Mouse (Mus musculus) T-cell, adult 66 days (primary cell): ENCODE data around the gene Pafah2. TPM values are rescaled to one million over a fixed set of nuclear protein-coding genes. Genes with fewer than 3 reads are reported as not detected.

Experiments used
- total RNA-seq, 2 experiments: library from RNA; stranded (reverse); gene quantifications; 3 replicates in 1 of 2; 4 replicates in 1 of 2; pipeline ENCODE4 v1.2.4; 2023

Pafah2 gene
- total RNA-seq, result 1 to 10 TPM; 2.6 to 3.2 TPM

GRCm38 (mm10) chr4:134395977-134396825 lies at the start of gene Pafah2:
Gene Pafah2 (plus strand): TSS chr4:134396320.

GRCm38 (mm10) chr4:134383750-134384149 lies 12.4 kb upstream of the Pafah2 start, which contains the start of gene Extl1:
Gene Extl1 (minus strand): TSS chr4:134383850.

DNA sequence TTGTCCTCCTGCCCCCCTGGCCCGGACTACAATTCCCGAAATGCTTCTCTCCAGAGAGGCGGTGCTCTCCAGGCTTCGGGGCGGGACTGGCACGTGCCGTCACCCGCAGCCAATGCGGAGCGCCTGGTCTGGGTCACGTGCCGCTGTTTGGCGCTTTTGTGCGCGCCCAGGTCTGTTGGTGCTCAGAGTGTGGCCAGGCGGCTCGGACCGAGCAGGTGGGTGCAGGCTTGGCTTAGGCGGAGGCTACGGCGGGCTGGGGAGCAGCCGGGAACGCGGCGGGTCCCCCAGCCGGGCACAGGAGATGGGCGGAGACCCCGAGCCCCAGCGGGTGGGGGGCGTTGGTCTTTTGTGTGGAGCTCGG lies 72.1 kb downstream of the Pafah2 start, which contains the start of gene Stmn1:
Gene Stmn1 (plus strand): TSS at position 106 of the 361 bp plus-strand sequence.

Other genes with a start within 250 kb of the Pafah2 start
- 10 to 100 TPM; 30.8 to 34.0 TPM for gene Cep85, start 209.2 kb upstream of the Pafah2 start, total RNA-seq
- not detected for gene Gm7534, start 193.3 kb upstream of the Pafah2 start, total RNA-seq
- not detected for gene Catsper4, start 168.9 kb upstream of the Pafah2 start, total RNA-seq
- 1 to 10 TPM in 1 of 2 experiments, under 1 TPM in 1; 0.24 to 1.1 TPM for gene Cnksr1, start 157.9 kb upstream of the Pafah2 start, total RNA-seq
- gene E130218I03Rik, start 152.7 kb upstream of the Pafah2 start, total RNA-seq, result not detected
- gene Zfp593, start 150.7 kb upstream of the Pafah2 start, total RNA-seq, result 10 to 100 TPM; 23.5 to 25.1 TPM
- gene Gm30191, start 149.4 kb upstream of the Pafah2 start, total RNA-seq, result not detected
- gene Grrp1, start 142.2 kb upstream of the Pafah2 start, total RNA-seq, result not detected
- gene Pdik1l, start 108.4 kb upstream of the Pafah2 start, total RNA-seq, result 10 to 100 TPM; 13.4 to 15.6 TPM
- not detected for gene Trim63, start 81.2 kb upstream of the Pafah2 start, total RNA-seq
- not detected for gene Slc30a2, start 53.1 kb upstream of the Pafah2 start, total RNA-seq
- gene Extl1, start 12.5 kb upstream of the Pafah2 start, total RNA-seq, result not detected
- 10 to 100 TPM; 32.6 to 50.9 TPM for gene Stmn1, start 72.0 kb downstream of the Pafah2 start, total RNA-seq
- gene Paqr7, start 100.4 kb downstream of the Pafah2 start, total RNA-seq, result 10 to 100 TPM; 28.8 to 29.8 TPM
- under 1 TPM in 1 of 2 experiments, not detected in 1; 0.87 TPM for gene Aunip, start 114.7 kb downstream of the Pafah2 start, total RNA-seq
- 10 to 100 TPM; 49.0 to 50.6 TPM for gene Mtfr1l, start 139.1 kb downstream of the Pafah2 start, total RNA-seq
- gene Selenon, start 155.8 kb downstream of the Pafah2 start, total RNA-seq, result 1 to 10 TPM; 1.1 to 1.7 TPM